Mouse (Mus musculus): ENCODE measurements around the gene Pcna. TPM values are rescaled to one million over a fixed set of nuclear protein-coding genes. Genes with fewer than 3 reads are reported as not detected.

The Pcna gene
- polyA plus RNA-seq, 1 experiment = 203 TPM

GRCm38 (mm10) chr2:132276249-132276648 is 23.1 kb upstream of the Pcna start:
- Histone ChIP-seq H3K27ac (ENCODE audit: insufficient read depth, low read length) (no peak overlapping the region), H3K4me1 (ENCODE audit: control insufficient read depth, insufficient read depth, low read length) (0 out of 2 replicates have a peak, but pooled peaks cover 2% of the 10 kb centered on the region), H3K4me3 (ENCODE audit: insufficient read depth, low read length) (no peak overlapping the region)
- TF ChIP-seq POLR2A (IDR thresholded peaks at IDR 0.05; ENCODE audit: low read depth, low read length) (no peak), CTCF (IDR thresholded peaks at IDR 0.05; ENCODE audit: borderline replicate concordance, insufficient read depth, low read length) (no peak)

- Histone ChIP-seq H3K4me3 (ENCODE audit: insufficient read depth, low read length) (no peak overlapping the region), H3K27ac (ENCODE audit: insufficient read depth, low read length) (no peak overlapping the region), H3K4me1 (ENCODE audit: control insufficient read depth, insufficient read depth, low read length) (0 out of 2 replicates have a peak, but pooled peaks cover 2% of the 10 kb centered on the region)
- TF ChIP-seq POLR2A (IDR thresholded peaks at IDR 0.05; ENCODE audit: low read depth, low read length) = no peak
- TF ChIP-seq CTCF (IDR thresholded peaks at IDR 0.05; ENCODE audit: borderline replicate concordance, insufficient read depth, low read length) = no peak
Observed at GRCm38 (mm10) chr2:132275527-132275926, 22.4 kb upstream of the Pcna start.

- TF ChIP-seq CTCF (IDR thresholded peaks at IDR 0.05; ENCODE audit: borderline replicate concordance, insufficient read depth, low read length) = no peak
- no peak for TF ChIP-seq POLR2A (IDR thresholded peaks at IDR 0.05; ENCODE audit: low read depth, low read length)
- H3K27ac ChIP-seq (ENCODE audit: insufficient read depth, low read length) = no peak overlapping the region
- peaks cover 5% of the 10 kb centered on the region; the same call in 1 of the 2 replicates for H3K4me1 ChIP-seq (ENCODE audit: control insufficient read depth, insufficient read depth, low read length)
- H3K4me3 ChIP-seq (ENCODE audit: insufficient read depth, low read length) = no peak overlapping the region
Observed at GRCm38 (mm10) chr2:132272694-132273389, 19.7 kb upstream of the Pcna start.

GRCm38 (mm10) chr2:132270331-132270951 is 17.3 kb upstream of the Pcna start:
- no peak overlapping the region for H3K4me3 ChIP-seq (ENCODE audit: insufficient read depth, low read length)
- H3K4me1 ChIP-seq (ENCODE audit: control insufficient read depth, insufficient read depth, low read length) = peaks cover 8% of the 10 kb centered on the region; the same call in 1 of the 2 replicates
- H3K27ac ChIP-seq (ENCODE audit: insufficient read depth, low read length) = peak overlapping the region; percentile 52; the same call in 1 of the 2 replicates
- no peak for TF ChIP-seq CTCF (IDR thresholded peaks at IDR 0.05; ENCODE audit: borderline replicate concordance, insufficient read depth, low read length)
- TF ChIP-seq POLR2A (IDR thresholded peaks at IDR 0.05; ENCODE audit: low read depth, low read length) = no peak

GRCm38 (mm10) chr2:132269217-132269616 is 16.1 kb upstream of the Pcna start:
- Histone ChIP-seq H3K4me3 (ENCODE audit: insufficient read depth, low read length) (no peak overlapping the region), H3K4me1 (ENCODE audit: control insufficient read depth, insufficient read depth, low read length) (peaks cover 8% of the 10 kb centered on the region; the same call in 1 of the 2 replicates), H3K27ac (ENCODE audit: insufficient read depth, low read length) (peak overlapping the region; percentile 52; the same call in 1 of the 2 replicates)
- no peak for TF ChIP-seq CTCF (IDR thresholded peaks at IDR 0.05; ENCODE audit: borderline replicate concordance, insufficient read depth, low read length)
- TF ChIP-seq POLR2A (IDR thresholded peaks at IDR 0.05; ENCODE audit: low read depth, low read length) = no peak

- Histone ChIP-seq H3K4me3 (ENCODE audit: insufficient read depth, low read length) (no peak overlapping the region), H3K27ac (ENCODE audit: insufficient read depth, low read length) (no peak overlapping the region), H3K4me1 (ENCODE audit: control insufficient read depth, insufficient read depth, low read length) (peaks cover 8% of the 10 kb centered on the region; the same call in 1 of the 2 replicates)
- TF ChIP-seq POLR2A (IDR thresholded peaks at IDR 0.05; ENCODE audit: low read depth, low read length) = no peak
- TF ChIP-seq CTCF (IDR thresholded peaks at IDR 0.05; ENCODE audit: borderline replicate concordance, insufficient read depth, low read length) = no peak
Observed at GRCm38 (mm10) chr2:132266086-132266485, 13.0 kb upstream of the Pcna start.

- H3K27ac ChIP-seq (ENCODE audit: insufficient read depth, low read length) = no peak overlapping the region
- no peak overlapping the region for H3K4me3 ChIP-seq (ENCODE audit: insufficient read depth, low read length)
- TF ChIP-seq CTCF (IDR thresholded peaks at IDR 0.05; ENCODE audit: borderline replicate concordance, insufficient read depth, low read length) = no peak
- TF ChIP-seq POLR2A (IDR thresholded peaks at IDR 0.05; ENCODE audit: low read depth, low read length) = no peak
- peaks cover 6% of the 10 kb centered on the region; the same call in 1 of the 2 replicates for H3K4me1 ChIP-seq (ENCODE audit: control insufficient read depth, insufficient read depth, low read length)
Observed at GRCm38 (mm10) chr2:132265196-132265595, 12.1 kb upstream of the Pcna start.

GRCm38 (mm10) chr2:132264266-132264710 is 11.2 kb upstream of the Pcna start:
- TF ChIP-seq POLR2A (IDR thresholded peaks at IDR 0.05; ENCODE audit: low read depth, low read length) = no peak
- TF ChIP-seq CTCF (IDR thresholded peaks at IDR 0.05; ENCODE audit: borderline replicate concordance, insufficient read depth, low read length) = no peak
- no peak overlapping the region for H3K27ac ChIP-seq (ENCODE audit: insufficient read depth, low read length)
- H3K4me1 ChIP-seq (ENCODE audit: control insufficient read depth, insufficient read depth, low read length) = peaks cover 5% of the 10 kb centered on the region; the same call in 1 of the 2 replicates
- peak overlapping the region; percentile 85 for H3K4me3 ChIP-seq (ENCODE audit: insufficient read depth, low read length)

- no peak for TF ChIP-seq CTCF (IDR thresholded peaks at IDR 0.05; ENCODE audit: borderline replicate concordance, insufficient read depth, low read length)
- TF ChIP-seq POLR2A (IDR thresholded peaks at IDR 0.05; ENCODE audit: low read depth, low read length) = no peak
- peak overlapping the region; percentile 85 for H3K4me3 ChIP-seq (ENCODE audit: insufficient read depth, low read length)
Observed at GRCm38 (mm10) chr2:132263421-132264265, 10.5 kb upstream of the Pcna start.

More at GRCm38 (mm10) chr2:132263421-132264265, 10.5 kb upstream of the Pcna start:
- Histone ChIP-seq H3K27ac (ENCODE audit: insufficient read depth, low read length) (no peak overlapping the region; the same call in 1 of the 2 replicates), H3K4me1 (ENCODE audit: control insufficient read depth, insufficient read depth, low read length) (peaks cover 3% of the 10 kb centered on the region; the same call in 1 of the 2 replicates)

Measured in embryonic fibroblast, embryonic 13.5 days (primary cell).